Mouse (Mus musculus) granulocyte monocyte progenitor cell, adult 5-6 weeks (primary cell): ENCODE results near the gene Rp9. TPM values are rescaled to one million over a fixed set of nuclear protein-coding genes. Genes with fewer than 3 reads are reported as not detected.

Source experiments
- ATAC-seq: replicated peaks from 2 replicates; pipeline ENCODE4 v1.8.0; 2016; ENCODE audit warnings: mild to moderate bottlenecking, moderate TSS enrichment, inconsistent platforms; ENCODE audit not compliant: poor library complexity, severe bottlenecking
- total RNA-seq, 2 experiments: library from RNA; stranded (forward) in 1 of 2; stranded (reverse) in 1 of 2; fragments of 200-712, 200-1000 nt in 1 of 2; fragments of >200 nt in 1 of 2; fragmentation: Nextera tagmentation in 1 of 2; gene quantifications; 2 replicates each; pipeline ENCODE4 v1.2.3; 2014 to 2017

Rp9 gene
- total RNA-seq, 2 experiments from 2014 or later, result 80.0 to 168 TPM

DNA sequence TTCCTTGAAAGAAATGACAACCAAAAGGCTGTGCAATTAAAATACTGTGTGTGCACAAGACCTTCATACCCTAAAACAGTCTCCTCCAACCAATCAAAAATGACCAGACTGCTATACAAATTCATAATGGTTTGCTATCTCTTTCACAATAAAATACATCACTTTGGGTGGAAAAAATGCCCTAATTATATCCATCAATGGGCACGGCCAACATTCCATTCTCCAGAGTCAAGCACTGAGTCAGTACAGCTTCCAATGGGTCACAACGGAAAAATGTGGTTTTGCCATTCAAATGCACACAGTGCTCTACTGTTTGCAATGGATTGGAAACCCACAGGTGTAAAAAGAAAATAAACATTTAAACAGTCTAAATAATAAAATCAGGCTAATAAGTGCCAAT is 83.7 kb downstream of the Rp9 start:
- ATAC-seq, result no peak

DNA sequence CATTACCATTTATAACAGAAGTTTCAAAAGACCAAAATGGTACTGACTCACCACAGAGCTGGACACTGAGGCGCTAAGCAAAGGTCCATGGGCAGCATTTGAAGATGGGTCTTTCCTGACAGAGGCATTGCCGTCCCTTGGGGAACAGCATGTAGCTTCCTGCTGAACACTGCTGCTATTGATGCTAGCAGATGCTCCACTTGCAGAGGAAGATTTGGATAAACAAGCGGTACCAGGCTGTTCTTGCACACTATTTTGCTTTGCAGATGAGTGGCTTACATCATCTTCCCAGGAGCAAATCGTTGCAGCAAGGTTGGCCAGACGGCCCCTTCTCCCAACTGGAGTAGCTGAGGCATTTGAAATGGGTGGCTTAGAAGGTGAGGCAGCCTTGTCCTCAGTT is 93.5 kb downstream of the Rp9 start:
- no peak for ATAC-seq

DNA sequence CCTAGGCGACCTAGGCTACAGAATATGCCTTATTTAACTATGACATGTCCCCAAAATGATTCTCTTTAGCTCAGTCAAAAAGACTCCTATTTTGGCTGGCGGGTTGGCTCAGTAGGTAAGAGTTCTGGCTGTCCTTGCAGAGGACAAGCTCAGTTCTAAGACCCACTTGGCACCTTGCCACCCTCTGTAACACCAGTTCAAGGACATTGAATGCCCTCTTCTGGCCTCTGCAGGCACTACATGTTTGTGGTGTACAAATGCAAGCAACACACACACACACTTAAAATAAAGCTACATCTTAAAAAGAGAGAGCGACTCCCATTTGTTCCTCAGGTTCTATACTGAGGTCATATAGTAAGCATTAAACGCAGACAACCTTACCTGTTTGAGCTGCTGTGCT is 96.8 kb downstream of the Rp9 start:
- no peak for ATAC-seq

DNA sequence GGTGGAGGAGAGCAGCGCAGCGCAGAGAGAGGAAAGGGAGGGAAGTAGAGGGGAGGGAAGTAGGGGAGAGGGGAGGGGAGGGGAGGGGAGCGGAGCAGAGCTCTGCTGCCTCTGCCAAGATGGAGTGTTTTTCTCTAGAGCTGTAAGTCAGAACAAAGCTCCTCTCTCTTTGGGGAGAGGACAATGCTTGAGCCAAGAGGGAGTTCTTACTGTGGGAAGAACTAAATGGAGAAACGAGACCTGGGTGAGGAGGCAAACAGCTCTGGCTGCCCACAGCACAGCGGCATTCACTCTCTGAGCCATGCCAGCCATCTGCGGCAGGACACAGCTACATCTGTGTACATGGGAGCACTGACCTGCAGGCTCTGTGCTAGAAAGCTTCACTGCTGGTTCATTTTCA is 101.5 kb downstream of the Rp9 start:
- ATAC-seq, result 0 out of 2 replicates have a peak, but pooled peaks have one; percentile 17

DNA sequence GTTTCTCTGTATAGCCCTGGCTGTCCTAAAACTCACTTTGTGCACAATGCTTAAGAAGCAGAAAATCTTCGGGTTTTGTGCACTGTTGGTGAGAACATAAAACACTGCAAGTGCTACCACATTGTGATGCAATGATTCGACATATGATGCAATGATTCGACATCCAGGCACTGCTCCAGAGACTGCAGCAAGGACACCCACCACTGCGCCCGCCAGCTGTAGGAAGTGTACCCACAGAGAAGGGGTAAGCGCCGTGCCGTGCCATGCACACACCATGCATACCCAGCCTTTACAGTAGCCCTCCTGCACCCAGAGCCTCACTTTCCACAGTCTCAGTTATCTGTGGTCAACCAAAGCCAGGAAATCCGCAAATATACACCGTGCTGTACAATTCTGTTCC is 102.9 kb downstream of the Rp9 start:
- peak; percentile 93 for ATAC-seq

DNA sequence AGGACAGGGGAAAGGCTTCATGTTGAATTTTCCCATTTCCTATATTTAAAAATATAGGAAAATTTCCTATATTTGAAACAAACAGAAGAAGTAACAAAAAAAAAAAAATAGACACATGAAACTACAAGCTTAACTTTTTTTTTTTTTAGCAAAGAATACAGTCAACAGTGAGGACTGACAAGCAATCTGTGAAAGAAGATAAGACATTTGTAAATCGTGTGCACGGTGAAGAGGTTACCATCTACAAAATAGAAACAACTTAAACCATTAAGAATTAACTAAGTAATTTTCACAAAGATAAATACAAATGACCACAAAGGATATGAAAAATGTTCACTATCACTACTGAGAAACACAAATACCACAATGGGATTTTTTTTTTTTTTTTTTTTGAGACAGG is 103.3 kb downstream of the Rp9 start:
- no peak for ATAC-seq

Other genes starting within 250 kb of the Rp9 start
- gene Zfp809, start 244.0 kb downstream of the Rp9 start, total RNA-seq (2014; fragmentation: Nextera tagmentation), result 50.6 and 54.9 TPM in 2 replicates
- gene Zfp809, start 244.0 kb downstream of the Rp9 start, total RNA-seq (2017), result 20.4 and 27.2 TPM in 2 replicates
- gene Zfp599, start 209.8 kb downstream of the Rp9 start, total RNA-seq (2014; fragmentation: Nextera tagmentation), result 1.3 and 3.1 TPM in 2 replicates
- gene Zfp599, start 209.8 kb downstream of the Rp9 start, total RNA-seq (2017), result 8.9 and 10.3 TPM in 2 replicates
- gene Zfp810, start 162.1 kb downstream of the Rp9 start, total RNA-seq (2014; fragmentation: Nextera tagmentation), result 10.4 and 17.4 TPM in 2 replicates
- gene Zfp810, start 162.1 kb downstream of the Rp9 start, total RNA-seq (2017), result 9.4 and 16.3 TPM in 2 replicates
- 40.1 and 40.4 TPM in 2 replicates for gene Anln, start 80.6 kb downstream of the Rp9 start, total RNA-seq (2014; fragmentation: Nextera tagmentation)
- gene Anln, start 80.6 kb downstream of the Rp9 start, total RNA-seq (2017), result 55.3 and 59.9 TPM in 2 replicates
- 2.1 TPM in 1 of 2 replicates, not detected in the other for gene 9530077C05Rik, start 58.2 kb downstream of the Rp9 start, total RNA-seq (2014; fragmentation: Nextera tagmentation)
- 2.0 and 2.1 TPM in 2 replicates for gene 9530077C05Rik, start 58.2 kb downstream of the Rp9 start, total RNA-seq (2017)
- not detected in 2 replicates for gene Gm17545, start 15.5 kb downstream of the Rp9 start, total RNA-seq (2014; fragmentation: Nextera tagmentation)
- gene Gm17545, start 15.5 kb downstream of the Rp9 start, total RNA-seq (2017), result not detected in 2 replicates
- 10.9 and 20.5 TPM in 2 replicates for gene Bbs9, start 6.0 kb upstream of the Rp9 start, total RNA-seq (2014; fragmentation: Nextera tagmentation)
- 14.8 and 18.4 TPM in 2 replicates for gene Bbs9, start 6.0 kb upstream of the Rp9 start, total RNA-seq (2017)